ENCODE assay signal across 8 mouse cellular contexts in genomic region chr7:81827806-81828667, GRCm38 (mm10). TPM values are rescaled to one million over a fixed set of nuclear protein-coding genes. Genes with fewer than 3 reads are reported as not detected.
A peak's percentile ranks its signal among the peaks of the same experiment; 100 is the strongest.
DNase-seq lines count a peak whose midpoint lies in the region; ATAC-seq and TF ChIP-seq lines count a peak whose summit lies in the region.

No protein-coding gene starts in this region.

- TF ChIP-seq CTCF in liver, adult 2 months (IDR thresholded peaks at IDR 0.05; ENCODE audit: low read depth, low read length), result no peak

- ATAC-seq in heart, embryonic 16.5 days (replicated peaks; ENCODE audit: extremely low read depth, insufficient read depth, low FRiP score), result no peak
- ATAC-seq in liver, embryonic 11.5 days (replicated peaks; ENCODE audit: low FRiP score), result no peak
- ATAC-seq in neural tube, embryonic 11.5 days (ENCODE audit: insufficient read depth, low FRiP score, low TSS enrichment), result no peak; the same call in 1 of the 2 replicates

- DNase-seq in liver, adult 2 months (ENCODE audit: extremely low read depth, low read depth, low spot score), result peak; percentile 43
- DNase-seq in liver, result no peak
- peak; percentile 31 for DNase-seq in adipocyte (ENCODE audit: low spot score)
- no peak for DNase-seq in liver, embryonic 11.5 days (ENCODE audit: low spot score)
- no peak for DNase-seq in neural tube, embryonic 11.5 days (ENCODE audit: low spot score)
- DNase-seq in frontal cortex, adult 2 months (ENCODE audit: extremely low spot score in 1 of 2, low spot score in 1 of 2), result no peak
- DNase-seq in gastrocnemius, postnatal 10 days, result no peak

- no peak for TF ChIP-seq POLR2A in liver, adult 2 months (IDR thresholded peaks at IDR 0.05; ENCODE audit: extremely low read depth, insufficient read depth, low read length)

- no peaks in the 10 kb centered on the region for H3K27me3 ChIP-seq in liver, adult 2 months (ENCODE audit: control insufficient read depth, insufficient read depth, low read length)
- H3K27me3 ChIP-seq in heart, embryonic 16.5 days (ENCODE audit: control insufficient read depth, insufficient read depth, low read length), result no peaks in the 10 kb centered on the region
- H3K27me3 ChIP-seq in liver, embryonic 11.5 days (replicated peaks; ENCODE audit: control insufficient read depth, insufficient read depth, low read length), result no peaks in the 10 kb centered on the region
- H3K27me3 ChIP-seq in neural tube, embryonic 11.5 days (ENCODE audit: control insufficient read depth, insufficient read depth, low read length), result no peaks in the 10 kb centered on the region

- no peaks in the 10 kb centered on the region for H3K36me3 ChIP-seq in liver, adult 2 months (ENCODE audit: control insufficient read depth, insufficient read depth, low read length)
- no peaks in the 10 kb centered on the region for H3K36me3 ChIP-seq in heart, embryonic 16.5 days (ENCODE audit: control insufficient read depth, insufficient read depth)
- H3K36me3 ChIP-seq in liver, embryonic 11.5 days (ENCODE audit: control insufficient read depth, insufficient read depth, low read length), result no peaks in the 10 kb centered on the region
- no peaks in the 10 kb centered on the region for H3K36me3 ChIP-seq in neural tube, embryonic 11.5 days (ENCODE audit: control insufficient read depth, insufficient read depth, low read length)

- peak overlapping the region; percentile 88 for H3K4me2 ChIP-seq in heart, embryonic 16.5 days (ENCODE audit: low read depth, low read length)
- H3K4me2 ChIP-seq in liver, embryonic 11.5 days, result peak overlapping the region; percentile 94
- H3K4me2 ChIP-seq in neural tube, embryonic 11.5 days (ENCODE audit: low read depth), result peak overlapping the region; percentile 79

- peaks cover 34% of the 10 kb centered on the region; the same call in 1 of the 2 replicates for H3K79me2 ChIP-seq in liver, adult 2 months (ENCODE audit: control insufficient read depth, insufficient read depth, low read length)

- peaks cover 21% of the 10 kb centered on the region for H3K4me1 ChIP-seq in liver, adult 2 months (ENCODE audit: control insufficient read depth, insufficient read depth, low read length)
- peaks cover 45% of the 10 kb centered on the region for H3K4me1 ChIP-seq in heart, embryonic 16.5 days (ENCODE audit: control insufficient read depth, insufficient read depth, low read length)
- H3K4me1 ChIP-seq in liver, embryonic 11.5 days (replicated peaks; ENCODE audit: control insufficient read depth, insufficient read depth, low read length), result peaks cover 26% of the 10 kb centered on the region
- H3K4me1 ChIP-seq in neural tube, embryonic 11.5 days (ENCODE audit: control insufficient read depth, insufficient read depth, low read length), result peaks cover 18% of the 10 kb centered on the region

- WGBS in liver, adult 2 months, result 13% methylated on average over 17 of the region's 17 CpGs
- WGBS in heart, embryonic 16.5 days, result 20% methylated on average over 17 of the region's 17 CpGs
- 23% methylated on average over 17 of the region's 17 CpGs for WGBS in liver, embryonic 11.5 days
- 33% methylated on average over 17 of the region's 17 CpGs for WGBS in neural tube, embryonic 11.5 days

- H3K9ac ChIP-seq in liver, adult 2 months (ENCODE audit: low read depth, low read length), result peak overlapping the region; percentile 98
- peak overlapping the region; percentile 90 for H3K9ac ChIP-seq in heart, embryonic 16.5 days (ENCODE audit: low read length)
- H3K9ac ChIP-seq in liver, embryonic 11.5 days (ENCODE audit: low read depth, low read length), result peak overlapping the region; percentile 89
- H3K9ac ChIP-seq in neural tube, embryonic 11.5 days (ENCODE audit: low read length), result peak overlapping the region; percentile 88

- H3K9me3 ChIP-seq in heart, embryonic 16.5 days (replicated peaks; ENCODE audit: control insufficient read depth, low read length), result no peaks in the 10 kb centered on the region
- no peaks in the 10 kb centered on the region for H3K9me3 ChIP-seq in liver, embryonic 11.5 days (ENCODE audit: control insufficient read depth, low read length)
- no peaks in the 10 kb centered on the region for H3K9me3 ChIP-seq in neural tube, embryonic 11.5 days (ENCODE audit: control insufficient read depth, low read length)

- H3K27ac ChIP-seq in liver, adult 2 months (replicated peaks; ENCODE audit: insufficient read depth, low read depth, low read length), result peak overlapping the region; percentile 56
- H3K27ac ChIP-seq in heart, embryonic 16.5 days (ENCODE audit: low read length), result peak overlapping the region; percentile 97
- peak overlapping the region; percentile 88 for H3K27ac ChIP-seq in liver, embryonic 11.5 days (ENCODE audit: low read depth, low read length)
- H3K27ac ChIP-seq in neural tube, embryonic 11.5 days (ENCODE audit: low read depth, low read length), result peak overlapping the region; percentile 91; the same call in 1 of the 2 replicates

- H3K4me3 ChIP-seq in liver, adult 2 months (ENCODE audit: insufficient read depth, low read depth, low read length), result peak overlapping the region; percentile 99
- H3K4me3 ChIP-seq in heart, embryonic 16.5 days (ENCODE audit: low read length), result peak overlapping the region; percentile 77
- H3K4me3 ChIP-seq in liver, embryonic 11.5 days (ENCODE audit: low read depth, low read length), result peak overlapping the region; percentile 88
- peak overlapping the region; percentile 80 for H3K4me3 ChIP-seq in neural tube, embryonic 11.5 days (ENCODE audit: low read depth, low read length)

RNA-seq across cellular contexts. Expression of gene Btbd1, which starts 1.2 kb away (rescaled TPM):
- total RNA-seq in liver, adult 2 months (2014; rRNA removed), result 29.9 and 31.7 TPM in 2 replicates
- 12.5 and 13.3 TPM in 2 replicates for polyA plus RNA-seq in liver, adult 2 months (2012; rRNA removed)
- 86.7 and 87.0 TPM in 2 replicates for polyA plus RNA-seq in heart, embryonic 16.5 days (2015; fragmentation: Nextera tagmentation; extraction: Ambion mirVana)
- polyA plus RNA-seq in liver, embryonic 11.5 days (2014; fragmentation: Nextera tagmentation; extraction: Ambion mirVana), result 52.0 and 52.7 TPM in 2 replicates
- 94.1 and 100 TPM in 2 replicates for polyA plus RNA-seq in neural tube, embryonic 11.5 days (2014; fragmentation: Nextera tagmentation; extraction: Ambion mirVana)
- polyA plus RNA-seq in frontal cortex, adult 2 months (2012; rRNA removed), result 148 and 162 TPM in 2 replicates
- total RNA-seq in gastrocnemius, postnatal 10 days (2021), result 100 to 1,000 TPM; 214 to 229 TPM

RNA-seq across cellular contexts. Expression of gene Gm10160, which starts 27.6 kb away (rescaled TPM):
- not detected in 2 replicates for total RNA-seq in liver, adult 2 months (2014; rRNA removed)
- not detected in 2 replicates for polyA plus RNA-seq in liver, adult 2 months (2012; rRNA removed)
- not detected in 2 replicates for polyA plus RNA-seq in heart, embryonic 16.5 days (2015; fragmentation: Nextera tagmentation; extraction: Ambion mirVana)
- not detected in 2 replicates for polyA plus RNA-seq in liver, embryonic 11.5 days (2014; fragmentation: Nextera tagmentation; extraction: Ambion mirVana)
- not detected in 2 replicates for polyA plus RNA-seq in neural tube, embryonic 11.5 days (2014; fragmentation: Nextera tagmentation; extraction: Ambion mirVana)
- polyA plus RNA-seq in frontal cortex, adult 2 months (2012; rRNA removed), result not detected in 2 replicates
- total RNA-seq in gastrocnemius, postnatal 10 days (2021), result not detected

RNA-seq across cellular contexts. Expression of gene Tm6sf1, which starts 30.8 kb away (rescaled TPM):
- 4.7 and 6.2 TPM in 2 replicates for total RNA-seq in liver, adult 2 months (2014; rRNA removed)
- polyA plus RNA-seq in liver, adult 2 months (2012; rRNA removed), result 3.3 and 4.9 TPM in 2 replicates
- 35.6 and 44.4 TPM in 2 replicates for polyA plus RNA-seq in heart, embryonic 16.5 days (2015; fragmentation: Nextera tagmentation; extraction: Ambion mirVana)
- 12.1 and 12.5 TPM in 2 replicates for polyA plus RNA-seq in liver, embryonic 11.5 days (2014; fragmentation: Nextera tagmentation; extraction: Ambion mirVana)
- 13.9 and 16.8 TPM in 2 replicates for polyA plus RNA-seq in neural tube, embryonic 11.5 days (2014; fragmentation: Nextera tagmentation; extraction: Ambion mirVana)
- polyA plus RNA-seq in frontal cortex, adult 2 months (2012; rRNA removed), result 76.4 and 79.7 TPM in 2 replicates
- total RNA-seq in gastrocnemius, postnatal 10 days (2021), result 10 to 100 TPM; 53.0 to 54.2 TPM

RNA-seq across cellular contexts. Expression of gene 3110040N11Rik, which starts 38.8 kb away (rescaled TPM):
- 27.8 and 36.3 TPM in 2 replicates for total RNA-seq in liver, adult 2 months (2014; rRNA removed)
- 23.0 and 26.4 TPM in 2 replicates for polyA plus RNA-seq in liver, adult 2 months (2012; rRNA removed)
- polyA plus RNA-seq in heart, embryonic 16.5 days (2015; fragmentation: Nextera tagmentation; extraction: Ambion mirVana), result 35.6 and 42.4 TPM in 2 replicates
- polyA plus RNA-seq in liver, embryonic 11.5 days (2014; fragmentation: Nextera tagmentation; extraction: Ambion mirVana), result 45.8 and 58.9 TPM in 2 replicates
- polyA plus RNA-seq in neural tube, embryonic 11.5 days (2014; fragmentation: Nextera tagmentation; extraction: Ambion mirVana), result 46.4 and 46.7 TPM in 2 replicates
- polyA plus RNA-seq in frontal cortex, adult 2 months (2012; rRNA removed), result 33.3 and 34.2 TPM in 2 replicates
- 10 to 100 TPM; 23.6 to 24.5 TPM for total RNA-seq in gastrocnemius, postnatal 10 days (2021)

Comparison
In these comparisons a context has a peak if more than half of its experiments do, and no peak if none do; other contexts are left out.
1. DNase-seq: peak in liver, adult 2 months (single experiment) and adipocyte (single experiment); none in liver (single experiment), liver, embryonic 11.5 days (single experiment), neural tube, embryonic 11.5 days (single experiment), frontal cortex, adult 2 months (0 of 2) and gastrocnemius, postnatal 10 days (single experiment).
2. Peak in every context shown above with its lines, with median percentiles within 50 percentile points of each other: H3K27ac ChIP-seq, H3K4me3 ChIP-seq, H3K9ac ChIP-seq and H3K4me2 ChIP-seq.